ENCODE assay signal across 16 mouse cellular contexts in the genomic region with DNA sequence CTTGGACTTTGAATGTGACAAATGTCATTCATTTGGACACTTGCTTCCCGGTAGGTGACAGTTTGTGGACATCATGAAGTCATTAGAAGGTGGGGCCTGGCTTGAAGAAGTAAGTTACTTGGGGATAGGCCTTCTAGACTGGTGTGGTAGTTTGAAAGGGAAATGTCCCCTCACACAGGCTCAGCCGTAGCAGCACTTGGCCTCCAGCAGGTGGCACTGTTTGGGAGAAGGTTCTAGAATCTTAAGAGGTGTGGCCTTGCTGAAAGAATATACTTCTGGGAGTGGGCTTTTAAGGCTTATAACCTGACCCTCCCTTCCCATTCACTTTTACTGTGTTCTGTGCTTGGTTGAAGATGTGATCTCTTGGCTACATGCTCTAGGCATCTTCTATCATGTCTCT.
DNase-seq lines count a peak whose midpoint lies in the region; ATAC-seq and TF ChIP-seq lines count a peak whose summit lies in the region.
"Had no signal": no experiment of that assay in that cellular context is flagged by ENCODE, and none has a peak within 500 bp of the region (broad histone marks: within the 10 kb centered on the region; RNA-seq: fewer than 3 reads in every experiment).

No protein-coding gene starts in this region.

- H3K9ac ChIP-seq in kidney, postnatal 0 days (ENCODE audit: low read depth, low read length), result no peak overlapping the region
- no peak overlapping the region for H3K9ac ChIP-seq in kidney, embryonic 16.5 days (replicated peaks; ENCODE audit: low read length)
- H3K9ac ChIP-seq in lung, embryonic 14.5 days, result no peak overlapping the region
- no peak overlapping the region for H3K9ac ChIP-seq in ES-Bruce4 (ENCODE audit: low read depth, poor library complexity, severe bottlenecking)

- H3K36me3 ChIP-seq in kidney, postnatal 0 days (ENCODE audit: insufficient read depth, low read length), result no peaks in the 10 kb centered on the region
- H3K36me3 ChIP-seq in kidney, embryonic 16.5 days (ENCODE audit: insufficient read depth, low read length), result no peaks in the 10 kb centered on the region
- no peaks in the 10 kb centered on the region for H3K36me3 ChIP-seq in lung, embryonic 14.5 days (ENCODE audit: insufficient read depth)
- no peaks in the 10 kb centered on the region for H3K36me3 ChIP-seq in ES-Bruce4 (ENCODE audit: control insufficient read depth, insufficient read depth, low read length, poor library complexity, severe bottlenecking)
- H3K36me3 ChIP-seq: limb, embryonic 10.5 days had no signal

- 86% methylated on average over 2 of the region's 2 CpGs for WGBS in kidney, postnatal 0 days
- 87% methylated on average over 2 of the region's 2 CpGs for WGBS in kidney, embryonic 16.5 days
- 80% methylated on average over 2 of the region's 2 CpGs for WGBS in lung, embryonic 14.5 days

- no peak overlapping the region for H3K4me3 ChIP-seq in kidney, postnatal 0 days (replicated peaks; ENCODE audit: low read depth, low read length)
- no peak overlapping the region for H3K4me3 ChIP-seq in kidney, embryonic 16.5 days (ENCODE audit: low read length)
- no peak overlapping the region for H3K4me3 ChIP-seq in lung, embryonic 14.5 days (ENCODE audit: low read depth, low read length)
- no peak overlapping the region for H3K4me3 ChIP-seq in ES-Bruce4 (ENCODE audit: low read depth, low read length)
- H3K4me3 ChIP-seq: limb, embryonic 10.5 days had no signal

- peak; percentile 39 for TF ChIP-seq CTCF in kidney, postnatal 0 days (IDR thresholded peaks at IDR 0.05; ENCODE audit: low read depth)
- peak; percentile 50 for TF ChIP-seq CTCF in lung, embryonic 14.5 days (IDR thresholded peaks at IDR 0.05; ENCODE audit: low read depth)
- peak; percentile 48 for TF ChIP-seq CTCF in ES-Bruce4 (IDR thresholded peaks at IDR 0.05; ENCODE audit: low read depth, low read length)

- no peak for TF ChIP-seq EP300 in ES-Bruce4 (IDR thresholded peaks at IDR 0.05; ENCODE audit: insufficient read depth, low read depth, low read length)

- peak; percentile 23 to 24 for DNase-seq in cerebellum, postnatal 10 days
- DNase-seq in cerebellum, adult 11 months, result no peak
- peak; percentile 1 for DNase-seq in kidney, postnatal 0 days (ENCODE audit: low spot score)
- DNase-seq in lung, embryonic 14.5 days, result peak; percentile 6
- DNase-seq in lung, postnatal 4 days, result no peak
- no peak for DNase-seq in frontal cortex, postnatal 10 days (ENCODE audit: low spot score in 2 of 2)
- DNase-seq: adrenal gland, adult 2 months; cerebellum, adult 18-20 months; heart, adult 18-20 months; kidney, postnatal 14 days; lung, adult 18-20 months; thymus, postnatal 36 days had no signal

- no peak for TF ChIP-seq POLR2A in ES-Bruce4 (IDR thresholded peaks at IDR 0.05; ENCODE audit: insufficient read depth, low read length)

- H3K27ac ChIP-seq in kidney, postnatal 0 days, result no peak overlapping the region
- no peak overlapping the region for H3K27ac ChIP-seq in kidney, embryonic 16.5 days (ENCODE audit: low read length)
- H3K27ac ChIP-seq in lung, embryonic 14.5 days (ENCODE audit: low read depth), result no peak overlapping the region
- no peak overlapping the region for H3K27ac ChIP-seq in ES-Bruce4 (ENCODE audit: insufficient read depth, low read length)
- H3K27ac ChIP-seq: limb, embryonic 10.5 days had no signal

- H3K4me2 ChIP-seq in kidney, postnatal 0 days (ENCODE audit: low read length), result no peak overlapping the region
- H3K4me2 ChIP-seq in kidney, embryonic 16.5 days (replicated peaks; ENCODE audit: low read depth, low read length), result no peak overlapping the region
- H3K4me2 ChIP-seq in lung, embryonic 14.5 days, result no peak overlapping the region

- H3K9me3 ChIP-seq in kidney, postnatal 0 days (replicated peaks; ENCODE audit: low read length), result no peaks in the 10 kb centered on the region
- H3K9me3 ChIP-seq in kidney, embryonic 16.5 days (ENCODE audit: low read length), result no peaks in the 10 kb centered on the region
- no peaks in the 10 kb centered on the region for H3K9me3 ChIP-seq in lung, embryonic 14.5 days (ENCODE audit: low read depth, low read length)
- no peaks in the 10 kb centered on the region for H3K9me3 ChIP-seq in ES-Bruce4 (replicated peaks; ENCODE audit: control insufficient read depth, insufficient read depth, low read length, poor library complexity, severe bottlenecking)
- H3K9me3 ChIP-seq: limb, embryonic 10.5 days had no signal

- H3K4me1 ChIP-seq in kidney, postnatal 0 days (replicated peaks; ENCODE audit: insufficient read depth, low read length), result no peaks in the 10 kb centered on the region
- no peaks in the 10 kb centered on the region for H3K4me1 ChIP-seq in kidney, embryonic 16.5 days (ENCODE audit: insufficient read depth, low read length)
- no peaks in the 10 kb centered on the region for H3K4me1 ChIP-seq in lung, embryonic 14.5 days (ENCODE audit: insufficient read depth)
- H3K4me1 ChIP-seq in ES-Bruce4 (ENCODE audit: control insufficient read depth, insufficient read depth, low read length), result no peaks in the 10 kb centered on the region
- H3K4me1 ChIP-seq: limb, embryonic 10.5 days had no signal

- no peaks in the 10 kb centered on the region for H3K27me3 ChIP-seq in kidney, postnatal 0 days (ENCODE audit: insufficient read depth, low read length)
- H3K27me3 ChIP-seq in kidney, embryonic 16.5 days (ENCODE audit: insufficient read depth, low read length), result no peaks in the 10 kb centered on the region
- H3K27me3 ChIP-seq in lung, embryonic 14.5 days (ENCODE audit: insufficient read depth, low read length), result no peaks in the 10 kb centered on the region
- no peaks in the 10 kb centered on the region for H3K27me3 ChIP-seq in ES-Bruce4 (ENCODE audit: control insufficient read depth, insufficient read depth, low read length, poor library complexity, severe bottlenecking)

- no peak for ATAC-seq in kidney, postnatal 0 days (replicated peaks; ENCODE audit: low FRiP score, low read depth)
- ATAC-seq in kidney, embryonic 16.5 days (ENCODE audit: low FRiP score, low TSS enrichment), result no peak
- no peak for ATAC-seq in lung, embryonic 14.5 days (ENCODE audit: insufficient read depth)
- ATAC-seq: hindbrain, embryonic 16.5 days had no signal

Comparison
In these comparisons a context has a peak if more than half of its experiments do, and no peak if none do; other contexts are left out.
1. DNase-seq: peak in cerebellum, postnatal 10 days (2 of 2), kidney, postnatal 0 days (single experiment) and lung, embryonic 14.5 days (single experiment); none in cerebellum, adult 11 months (single experiment), lung, postnatal 4 days (0 of 2) and frontal cortex, postnatal 10 days (0 of 2).
2. Peak in every context shown above with its lines, with median percentiles within 50 percentile points of each other: CTCF ChIP-seq.